ENCODE assay signal across 18 mouse cellular contexts in genomic region chr17:24761121-24761520, GRCm38 (mm10). TPM values are rescaled to one million over a fixed set of nuclear protein-coding genes. Genes with fewer than 3 reads are reported as not detected.
A peak's percentile ranks its signal among the peaks of the same experiment; 100 is the strongest.
DNase-seq lines count a peak whose midpoint lies in the region; ATAC-seq and TF ChIP-seq lines count a peak whose summit lies in the region.
"Had no signal": no experiment of that assay in that cellular context is flagged by ENCODE, and none has a peak within 500 bp of the region (broad histone marks: within the 10 kb centered on the region; RNA-seq: fewer than 3 reads in every experiment).

No protein-coding gene starts in this region.

- no peak overlapping the region for H3K4me2 ChIP-seq in kidney, embryonic 16.5 days (replicated peaks; ENCODE audit: low read depth, low read length)
- H3K4me2 ChIP-seq in embryonic facial prominence, embryonic 11.5 days (ENCODE audit: low read depth, low read length), result no peak overlapping the region
- no peak overlapping the region for H3K4me2 ChIP-seq in limb, embryonic 13.5 days (replicated peaks)
- H3K4me2 ChIP-seq: neural tube, embryonic 12.5 days had no signal

- H3K9me3 ChIP-seq in kidney, embryonic 16.5 days (ENCODE audit: low read length), result no peaks in the 10 kb centered on the region
- H3K9me3 ChIP-seq in E14TG2a.4 (ENCODE audit: low read length), result no peaks in the 10 kb centered on the region
- no peaks in the 10 kb centered on the region for H3K9me3 ChIP-seq in embryonic facial prominence, embryonic 11.5 days (replicated peaks; ENCODE audit: control insufficient read depth, low read length)
- no peaks in the 10 kb centered on the region for H3K9me3 ChIP-seq in limb, embryonic 13.5 days
- H3K9me3 ChIP-seq: hindbrain, embryonic 10.5 days; neural tube, embryonic 12.5 days had no signal

- H3K36me3 ChIP-seq in kidney, embryonic 16.5 days (ENCODE audit: insufficient read depth, low read length), result no peaks in the 10 kb centered on the region
- H3K36me3 ChIP-seq in E14TG2a.4 (ENCODE audit: insufficient read depth, low read length), result no peaks in the 10 kb centered on the region
- no peaks in the 10 kb centered on the region for H3K36me3 ChIP-seq in embryonic facial prominence, embryonic 11.5 days (replicated peaks; ENCODE audit: control insufficient read depth, insufficient read depth, low read depth, low read length)
- H3K36me3 ChIP-seq in limb, embryonic 13.5 days, result no peaks in the 10 kb centered on the region
- H3K36me3 ChIP-seq: hindbrain, embryonic 10.5 days; neural tube, embryonic 12.5 days had no signal

- peaks cover 42% of the 10 kb centered on the region for H3K4me1 ChIP-seq in kidney, embryonic 16.5 days (ENCODE audit: insufficient read depth, low read length)
- peaks cover 47% of the 10 kb centered on the region for H3K4me1 ChIP-seq in E14TG2a.4 (replicated peaks; ENCODE audit: low read depth, low read length)
- H3K4me1 ChIP-seq in embryonic facial prominence, embryonic 11.5 days (ENCODE audit: control insufficient read depth, insufficient read depth, low read length), result peaks cover 3% of the 10 kb centered on the region
- H3K4me1 ChIP-seq in limb, embryonic 13.5 days, result peaks cover 21% of the 10 kb centered on the region
- H3K4me1 ChIP-seq: neural tube, embryonic 12.5 days had no signal

- 30% methylated on average over 5 of the region's 5 CpGs for WGBS in kidney, embryonic 16.5 days
- WGBS in embryonic facial prominence, embryonic 11.5 days, result 32% methylated on average over 5 of the region's 5 CpGs
- 13% methylated on average over 5 of the region's 5 CpGs for WGBS in limb, embryonic 13.5 days

- H3K27me3 ChIP-seq in kidney, embryonic 16.5 days (ENCODE audit: insufficient read depth, low read length), result no peaks in the 10 kb centered on the region
- peaks cover 13% of the 10 kb centered on the region for H3K27me3 ChIP-seq in E14TG2a.4 (ENCODE audit: insufficient read depth, low read length)
- H3K27me3 ChIP-seq in embryonic facial prominence, embryonic 11.5 days (ENCODE audit: control insufficient read depth, insufficient read depth, low read length), result no peaks in the 10 kb centered on the region
- no peaks in the 10 kb centered on the region for H3K27me3 ChIP-seq in limb, embryonic 13.5 days

- ATAC-seq in kidney, embryonic 16.5 days (ENCODE audit: low FRiP score, low TSS enrichment), result peak; percentile 63
- no peak for ATAC-seq in embryonic facial prominence, embryonic 11.5 days (replicated peaks; ENCODE audit: insufficient number of reproducible peaks, low FRiP score, low TSS enrichment, low read depth)
- ATAC-seq in limb, embryonic 13.5 days (ENCODE audit: low FRiP score, low read depth), result peak; percentile 28; the same call in 1 of the 2 replicates
- no peak for ATAC-seq in cerebellum, adult (ENCODE audit: insufficient number of reproducible peaks, low FRiP score, low TSS enrichment)

- TF ChIP-seq CTCF in E14TG2a.4 (conservative IDR thresholded peaks at IDR 0.05; ENCODE audit: low read length), result 0 out of 2 replicates have a peak, but pooled peaks have one; percentile 3

- H3K4me3 ChIP-seq in kidney, embryonic 16.5 days (ENCODE audit: low read length), result no peak overlapping the region
- H3K4me3 ChIP-seq in E14TG2a.4 (replicated peaks; ENCODE audit: low read length), result peak overlapping the region; percentile 56; the same call in 1 of the 2 replicates
- H3K4me3 ChIP-seq in embryonic facial prominence, embryonic 11.5 days (ENCODE audit: low read depth, low read length), result no peak overlapping the region
- no peak overlapping the region for H3K4me3 ChIP-seq in limb, embryonic 13.5 days
- H3K4me3 ChIP-seq: heart, adult 2 months; hindbrain, embryonic 10.5 days; neural tube, embryonic 12.5 days had no signal

- no peak for DNase-seq in kidney, adult 18-20 months
- peak; percentile 48 for DNase-seq in embryonic facial prominence, embryonic 11.5 days (ENCODE audit: low spot score)
- DNase-seq in thymus, postnatal 14 days, result no peak
- DNase-seq: B cell, adult 2 months; cerebellum, postnatal 14 days; gastrocnemius, postnatal 10 days; heart, adult 2 months; lung, postnatal 36 days; thymus, postnatal 36 days had no signal

- no peak overlapping the region for H3K9ac ChIP-seq in kidney, embryonic 16.5 days (replicated peaks; ENCODE audit: low read length)
- no peak overlapping the region for H3K9ac ChIP-seq in embryonic facial prominence, embryonic 11.5 days (replicated peaks; ENCODE audit: low read length)
- H3K9ac ChIP-seq in limb, embryonic 13.5 days, result no peak overlapping the region
- H3K9ac ChIP-seq: neural tube, embryonic 12.5 days had no signal

- H3K27ac ChIP-seq in kidney, embryonic 16.5 days (ENCODE audit: low read length), result peak overlapping the region; percentile 81
- no peak overlapping the region for H3K27ac ChIP-seq in embryonic facial prominence, embryonic 11.5 days (replicated peaks; ENCODE audit: low read depth, low read length)
- no peak overlapping the region; the same call in 1 of the 2 replicates for H3K27ac ChIP-seq in limb, embryonic 13.5 days
- H3K27ac ChIP-seq: heart, adult 2 months; hindbrain, embryonic 10.5 days; neural tube, embryonic 12.5 days had no signal

RNA-seq across cellular contexts. Expression of gene Hs3st6, which starts 8.3 kb away (rescaled TPM):
- 23.0 and 27.6 TPM in 2 replicates for polyA plus RNA-seq in kidney, embryonic 16.5 days (2015; fragmentation: Nextera tagmentation; extraction: Ambion mirVana)
- 4.3 and 4.7 TPM in 2 replicates for polyA plus RNA-seq in embryonic facial prominence, embryonic 11.5 days (2014; fragmentation: Nextera tagmentation; extraction: Ambion mirVana)
- polyA plus RNA-seq in limb, embryonic 13.5 days (2015; fragmentation: Nextera tagmentation; extraction: Ambion mirVana), result 2.6 and 3.7 TPM in 2 replicates

RNA-seq across cellular contexts. Expression of gene Msrb1, which starts 24.7 kb away (rescaled TPM):
- polyA plus RNA-seq in kidney, embryonic 16.5 days (2015; fragmentation: Nextera tagmentation; extraction: Ambion mirVana), result 33.3 and 33.8 TPM in 2 replicates
- 23.6 and 24.3 TPM in 2 replicates for polyA plus RNA-seq in embryonic facial prominence, embryonic 11.5 days (2014; fragmentation: Nextera tagmentation; extraction: Ambion mirVana)
- polyA plus RNA-seq in limb, embryonic 13.5 days (2015; fragmentation: Nextera tagmentation; extraction: Ambion mirVana), result 23.1 and 26.0 TPM in 2 replicates

RNA-seq across cellular contexts. Expression of gene Rpl3l, which starts 33.5 kb away (rescaled TPM):
- polyA plus RNA-seq in kidney, embryonic 16.5 days (2015; fragmentation: Nextera tagmentation; extraction: Ambion mirVana), result 0.15 TPM in 1 of 2 replicates, not detected in the other
- not detected in 2 replicates for polyA plus RNA-seq in embryonic facial prominence, embryonic 11.5 days (2014; fragmentation: Nextera tagmentation; extraction: Ambion mirVana)
- not detected in 2 replicates for polyA plus RNA-seq in limb, embryonic 13.5 days (2015; fragmentation: Nextera tagmentation; extraction: Ambion mirVana)
- polyA plus RNA-seq: forebrain, embryonic 11.5 days; hindbrain, embryonic 10.5 days; neural tube, embryonic 12.5 days had no signal

RNA-seq across cellular contexts. Expression of gene Ndufb10, which starts 36.8 kb away (rescaled TPM):
- 258 and 262 TPM in 2 replicates for polyA plus RNA-seq in kidney, embryonic 16.5 days (2015; fragmentation: Nextera tagmentation; extraction: Ambion mirVana)
- polyA plus RNA-seq in embryonic facial prominence, embryonic 11.5 days (2014; fragmentation: Nextera tagmentation; extraction: Ambion mirVana), result 191 and 217 TPM in 2 replicates
- polyA plus RNA-seq in limb, embryonic 13.5 days (2015; fragmentation: Nextera tagmentation; extraction: Ambion mirVana), result 206 and 215 TPM in 2 replicates

RNA-seq across cellular contexts. Expression of gene Meiob, which starts 43.0 kb away (rescaled TPM):
- polyA plus RNA-seq in kidney, embryonic 16.5 days (2015; fragmentation: Nextera tagmentation; extraction: Ambion mirVana), result 0.11 TPM in 1 of 2 replicates, not detected in the other
- polyA plus RNA-seq in embryonic facial prominence, embryonic 11.5 days (2014; fragmentation: Nextera tagmentation; extraction: Ambion mirVana), result not detected in 2 replicates
- not detected in 2 replicates for polyA plus RNA-seq in limb, embryonic 13.5 days (2015; fragmentation: Nextera tagmentation; extraction: Ambion mirVana)
- polyA plus RNA-seq: forebrain, embryonic 11.5 days; frontal cortex, adult 2 months; heart, adult 2 months; heart, embryonic 16.5 days; hindbrain, embryonic 10.5 days; neural tube, embryonic 12.5 days had no signal

Comparison
In these comparisons a context has a peak if more than half of its experiments do, and no peak if none do; other contexts are left out.
1. ATAC-seq: peak in kidney, embryonic 16.5 days (single experiment) and limb, embryonic 13.5 days (single experiment); none in embryonic facial prominence, embryonic 11.5 days (single experiment) and cerebellum, adult (single experiment).